Mouse (Mus musculus): ENCODE results near the gene Gm21992.

- no peak for TF ChIP-seq CTCF (conservative IDR thresholded peaks at IDR 0.05; ENCODE audit: insufficient read depth, insufficient read length, low read depth, low read length)
- TF ChIP-seq POLR2A (IDR thresholded peaks at IDR 0.05; ENCODE audit: low read depth, low read length): no peak
Observed at GRCm38 (mm10) chr19:4803283-4803682, 8.1 kb downstream of the Gm21992 start.

Data from kidney, adult 2 months (tissue).